In genomic region chr17:47841521-47841920, GRCm38 (mm10) we compare ENCODE assay signal across 9 mouse cellular contexts.
"Had no signal": no experiment of that assay in that cellular context is flagged by ENCODE, and none has a peak within 500 bp of the region (broad histone marks: within the 10 kb centered on the region; RNA-seq: fewer than 3 reads in every experiment).

No protein-coding gene starts in this region.

- ATAC-seq: midbrain, embryonic 15.5 days had no signal

- DNase-seq: right cerebral cortex, postnatal 25 days; thymus, adult 18-20 months; thymus, postnatal 14 days had no signal

- H3K4me1 ChIP-seq: midbrain, embryonic 15.5 days had no signal

- H3K36me3 ChIP-seq: kidney, embryonic 15.5 days; limb, embryonic 13.5 days; midbrain, embryonic 15.5 days had no signal

- H3K27me3 ChIP-seq: limb, embryonic 13.5 days had no signal

- H3K9ac ChIP-seq: kidney, embryonic 15.5 days; limb, embryonic 13.5 days; lung, embryonic 14.5 days; midbrain, embryonic 15.5 days had no signal

- H3K4me2 ChIP-seq: limb, embryonic 13.5 days; liver, embryonic 11.5 days; midbrain, embryonic 11.5 days; midbrain, embryonic 15.5 days had no signal

- H3K4me3 ChIP-seq: kidney, embryonic 15.5 days; limb, embryonic 13.5 days; midbrain, embryonic 15.5 days had no signal

- H3K27ac ChIP-seq: limb, embryonic 13.5 days; midbrain, embryonic 15.5 days had no signal

- H3K9me3 ChIP-seq: kidney, embryonic 15.5 days; limb, embryonic 13.5 days; midbrain, embryonic 15.5 days had no signal
